ENCODE assay signal across 13 mouse cellular contexts in the genomic region with DNA sequence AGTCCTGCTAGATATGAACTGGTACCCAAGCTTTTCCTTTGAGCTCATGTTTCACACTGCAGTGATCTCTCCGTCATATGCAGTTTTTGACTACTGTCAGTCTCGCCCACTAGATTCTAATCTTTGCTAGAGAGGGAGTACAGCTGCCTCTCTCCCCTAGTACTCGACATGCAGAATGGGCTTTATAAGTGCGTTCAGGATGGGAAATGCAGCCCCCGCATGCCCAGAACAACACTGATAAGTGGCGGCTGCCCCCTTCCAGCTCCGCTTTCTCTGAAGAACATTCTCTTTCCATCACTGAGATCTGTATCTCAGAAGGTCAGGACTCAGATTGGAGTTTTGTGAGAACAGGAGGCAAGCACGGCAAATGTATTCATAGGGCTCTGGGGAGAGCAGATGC.
"Had no signal": no experiment of that assay in that cellular context is flagged by ENCODE, and none has a peak within 500 bp of the region (broad histone marks: within the 10 kb centered on the region; RNA-seq: fewer than 3 reads in every experiment).

No protein-coding gene starts in this region.

- ATAC-seq: midbrain, embryonic 16.5 days had no signal

- DNase-seq: lung, embryonic 14.5 days; lung, postnatal 10 days; lung, postnatal 4 days; midbrain, embryonic 14.5 days; retina, postnatal 1 day; right cerebral cortex, adult 18-20 months; right cerebral cortex, postnatal 25 days; right cerebral cortex, postnatal 4 days; spleen, adult 18-20 months; thymus, adult 18-20 months; thymus, postnatal 14 days; thymus, postnatal 36 days had no signal
